Comparison of ENCODE assay signal across 8 mouse cellular contexts in genomic region chr16:33820269-33821178, GRCm38 (mm10). TPM values are rescaled to one million over a fixed set of nuclear protein-coding genes. Genes with fewer than 3 reads are reported as not detected.
DNase-seq lines count a peak whose midpoint lies in the region; ATAC-seq lines count a peak whose summit lies in the region.

No protein-coding gene starts in this region.

- no peak overlapping the region for H3K4me2 ChIP-seq in forebrain, embryonic 14.5 days (ENCODE audit: low read length)

- peak; percentile 86 for DNase-seq in MN1 (ENCODE audit: low spot score)
- DNase-seq in c-Kit-positive CD71-positive TER-119-negative erythroid progenitor cells, embryonic 14.5 days (ENCODE audit: low read depth) = peak; percentile 67
- DNase-seq in forebrain, embryonic 14.5 days (ENCODE audit: low spot score) = peak; percentile 94
- DNase-seq in heart, postnatal 4 days = peak; percentile 94
- peak; percentile 77 to 87 for DNase-seq in layer of hippocampus, postnatal 36 days
- peak; percentile 93 for DNase-seq in right cerebral cortex, postnatal 4 days
- peak; percentile 75 to 91 for DNase-seq in urinary bladder, postnatal 4 days (ENCODE audit: low spot score in 2 of 2)

- H3K9ac ChIP-seq in forebrain, embryonic 14.5 days (ENCODE audit: low read length) = no peak overlapping the region

- no peak overlapping the region for H3K27ac ChIP-seq in forebrain, embryonic 14.5 days (ENCODE audit: low read depth, low read length)

- no peaks in the 10 kb centered on the region for H3K4me1 ChIP-seq in forebrain, embryonic 14.5 days (ENCODE audit: control insufficient read depth, insufficient read depth, low read length)

- no peaks in the 10 kb centered on the region for H3K9me3 ChIP-seq in forebrain, embryonic 14.5 days (replicated peaks; ENCODE audit: control insufficient read depth, low read length)

- H3K4me3 ChIP-seq in forebrain, embryonic 14.5 days (ENCODE audit: low read depth, low read length) = no peak overlapping the region

- no peaks in the 10 kb centered on the region; the same call in 1 of the 2 replicates for H3K27me3 ChIP-seq in forebrain, embryonic 14.5 days (replicated peaks; ENCODE audit: control insufficient read depth, insufficient read depth, low read length)

- no peaks in the 10 kb centered on the region for H3K36me3 ChIP-seq in forebrain, embryonic 14.5 days (ENCODE audit: control insufficient read depth, insufficient read depth, low read length)

- ATAC-seq in forebrain, embryonic 14.5 days = peak; percentile 73; the same call in 1 of the 2 replicates
- ATAC-seq in megakaryocyte-erythroid progenitor cell, adult 5-6 weeks (replicated peaks; ENCODE audit: low FRiP score, low TSS enrichment, poor library complexity, severe bottlenecking) = peak; percentile 90

- 18% methylated on average over 17 of the region's 17 CpGs for WGBS in forebrain, embryonic 14.5 days

RNA-seq across cellular contexts. Expression of gene Itgb5, which starts 8.9 kb away (rescaled TPM):
- polyA plus RNA-seq in forebrain, embryonic 14.5 days (2014; fragmentation: Nextera tagmentation; extraction: Ambion mirVana) = 4.7 and 7.0 TPM in 2 replicates
- 10 to 100 TPM; 70.1 to 76.9 TPM for total RNA-seq in heart, postnatal 4 days (2021)
- total RNA-seq in layer of hippocampus, postnatal 36 days (2021) = 10 to 100 TPM; 40.7 to 42.7 TPM
- total RNA-seq in megakaryocyte-erythroid progenitor cell, adult 5-6 weeks (2014; fragmentation: Nextera tagmentation) = not detected in 2 replicates
- 0.47 and 0.53 TPM in 2 replicates for total RNA-seq in megakaryocyte-erythroid progenitor cell, adult 5-6 weeks (2017)

RNA-seq across cellular contexts. Expression of gene Muc13, which starts 26.7 kb away (rescaled TPM):
- not detected in 2 replicates for polyA plus RNA-seq in forebrain, embryonic 14.5 days (2014; fragmentation: Nextera tagmentation; extraction: Ambion mirVana)
- total RNA-seq in heart, postnatal 4 days (2021) = under 1 TPM; 0.12 to 0.20 TPM
- not detected for total RNA-seq in layer of hippocampus, postnatal 36 days (2021)
- total RNA-seq in megakaryocyte-erythroid progenitor cell, adult 5-6 weeks (2014; fragmentation: Nextera tagmentation) = 55.5 and 80.6 TPM in 2 replicates
- total RNA-seq in megakaryocyte-erythroid progenitor cell, adult 5-6 weeks (2017) = 66.2 and 172 TPM in 2 replicates

Comparison
In these comparisons a context has a peak if more than half of its experiments do, and no peak if none do; other contexts are left out.
1. RNA of gene Itgb5, which starts 8.9 kb away (total RNA-seq): 70.1 to 76.9 TPM in heart, postnatal 4 days and 40.7 to 42.7 TPM in layer of hippocampus, postnatal 36 days; 0.47 to 0.53 TPM in megakaryocyte-erythroid progenitor cell, adult 5-6 weeks; every median in the first group is over 10 times any median in the second.
2. RNA of gene Muc13, which starts 26.7 kb away (total RNA-seq): 55.5 to 172 TPM in megakaryocyte-erythroid progenitor cell, adult 5-6 weeks; 0.12 to 0.20 TPM in heart, postnatal 4 days and not detected in layer of hippocampus, postnatal 36 days; every median in the first group is over 10 times any median in the second.
3. Peak in every context shown above with its lines, with median percentiles within 50 percentile points of each other: DNase-seq.